Mouse (Mus musculus) sigmoid colon, adult 10 weeks (tissue): ENCODE measurements around the gene Utp3. TPM values are rescaled to one million over a fixed set of nuclear protein-coding genes. Genes with fewer than 3 reads are reported as not detected.

Experiments used
- polyA plus RNA-seq: library from polyadenylated mRNA; stranded (reverse); fragments of 350-450 nt; fragmentation: Illumina TruSeq; extraction: RNeasy Lipid Tissue Mini Kit (QIAGEN cat#74804); gene quantifications from one replicate; pipeline ENCODE4 v1.2.3, GENCODE M21; 2014; ENCODE audit warnings: low read depth, low replicate concordance

The Utp3 gene
- polyA plus RNA-seq: 65.0 TPM

GRCm38 (mm10) chr5:88554086-88554886 lies at the start of gene Utp3:
Utp3 (plus strand) TSS chr5:88554462.

GRCm38 (mm10) chr5:88527657-88528056 lies 26.6 kb upstream of the Utp3 start, which contains the start of gene Jchain:
Jchain (minus strand) TSS chr5:88527891.

GRCm38 (mm10) chr5:88564501-88565147 lies 10.4 kb downstream of the Utp3 start, which contains the start of gene Rufy3:
Rufy3 (plus strand) TSS chr5:88565040.

Other genes with a start within 250 kb of the Utp3 start
- not detected for gene Prol1, start 237.2 kb upstream of the Utp3 start, polyA plus RNA-seq
- not detected for gene Amtn, start 178.4 kb upstream of the Utp3 start, polyA plus RNA-seq
- not detected for gene Ambn, start 98.5 kb upstream of the Utp3 start, polyA plus RNA-seq
- gene Enam, start 66.5 kb upstream of the Utp3 start, polyA plus RNA-seq: 0.09 TPM
- gene Jchain, start 26.6 kb upstream of the Utp3 start, polyA plus RNA-seq: 1,250 TPM
- 48.8 TPM for gene Rufy3, start 10.6 kb downstream of the Utp3 start, polyA plus RNA-seq
- gene Grsf1, start 121.7 kb downstream of the Utp3 start, polyA plus RNA-seq: 211 TPM
- 177 TPM for gene Mob1b, start 166.4 kb downstream of the Utp3 start, polyA plus RNA-seq
- 27.9 TPM for gene Dck, start 210.5 kb downstream of the Utp3 start, polyA plus RNA-seq